Mouse (Mus musculus) heart, postnatal 0 days (tissue): ENCODE measurements at regions not wholly inside any gene's neighbourhood (a gene's known extent, or its start where the extent isn't known, plus 50 kb on each side); places are given as distances from the start of the nearest gene placed in this dataset.

Experiments
- CTCF ChIP-seq: IDR thresholded peaks from 2 replicates; pipeline ENCODE4 v1.5.1; 2016; ENCODE audit warnings: antibody characterized with exemption, control low read depth, low read depth
- EP300 ChIP-seq: IDR thresholded peaks from 2 replicates; pipeline ENCODE4 v1.6.1; 2016; ENCODE audit warnings: antibody characterized with exemption, low read depth

GRCm38 (mm10) chr3:68777801-68778200 lies 87.4 kb downstream of the Il12a start:
- TF ChIP-seq EP300 (no peak), CTCF (no peak)
